Mouse (Mus musculus): ENCODE results near the gene Vmn2r28.
"Not testable (repeated sequence)": the region's sequence is repeated elsewhere in the genome, so short reads cannot be mapped to it uniquely, and the experiment has no call there.

Gene Vmn2r28

DNA sequence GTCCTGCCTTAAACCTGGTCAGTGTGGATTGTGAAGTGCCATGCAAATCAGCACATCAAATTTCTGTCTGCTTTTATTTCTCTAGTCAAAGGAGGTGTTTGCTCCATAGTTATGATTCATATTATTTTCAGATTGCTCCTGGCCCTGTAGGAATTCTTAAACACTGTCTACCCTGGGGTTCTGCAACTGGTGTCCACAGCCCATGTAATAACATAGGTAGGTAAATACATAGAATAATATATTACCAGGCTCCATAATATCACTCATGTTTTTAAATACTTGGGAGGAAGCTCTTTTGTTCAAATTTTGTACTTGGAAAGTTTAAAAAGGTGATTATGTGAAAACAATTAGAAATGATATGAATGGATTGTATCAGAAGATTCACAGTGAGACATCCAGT lies at the start of gene Vmn2r28:
TSS of gene Vmn2r28 (minus strand) at position 101 of the 400 bp plus-strand sequence.
- DNase-seq (ENCODE audit: low spot score), result not testable (repeated sequence)

DNA sequence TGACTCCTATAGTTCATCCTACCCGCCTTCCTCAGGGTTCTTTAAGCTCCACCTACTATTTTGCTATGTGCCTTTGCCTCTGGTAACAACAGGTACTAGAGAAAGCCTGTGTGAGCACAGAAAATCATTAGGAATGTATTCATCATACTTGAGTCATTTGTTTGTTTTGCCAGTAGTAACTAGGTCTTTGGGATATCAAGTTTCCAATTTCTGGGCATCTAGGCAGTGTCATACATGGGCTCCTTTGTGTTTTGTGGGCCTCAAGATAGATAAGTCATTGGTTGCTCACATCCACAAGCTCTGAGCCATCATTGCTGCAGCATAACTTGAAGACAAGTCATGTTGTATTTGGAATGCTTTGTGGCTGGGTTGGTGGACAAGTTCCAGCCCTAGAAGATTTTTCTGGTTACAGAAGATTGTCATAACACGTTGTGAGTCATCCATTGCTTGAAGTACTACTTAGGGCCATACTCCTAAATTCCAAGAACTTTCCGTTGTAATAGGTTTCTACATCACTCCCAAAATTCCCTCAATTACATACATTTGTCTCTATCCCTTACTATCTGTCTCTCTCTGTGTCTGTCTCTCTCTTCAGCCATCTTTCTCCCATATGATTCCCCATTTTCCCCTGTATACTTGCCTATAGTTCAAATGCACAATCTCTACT lies 47.1 kb upstream of the Vmn2r28 start:
- DNase-seq (ENCODE audit: low spot score), result not testable (repeated sequence)

DNA sequence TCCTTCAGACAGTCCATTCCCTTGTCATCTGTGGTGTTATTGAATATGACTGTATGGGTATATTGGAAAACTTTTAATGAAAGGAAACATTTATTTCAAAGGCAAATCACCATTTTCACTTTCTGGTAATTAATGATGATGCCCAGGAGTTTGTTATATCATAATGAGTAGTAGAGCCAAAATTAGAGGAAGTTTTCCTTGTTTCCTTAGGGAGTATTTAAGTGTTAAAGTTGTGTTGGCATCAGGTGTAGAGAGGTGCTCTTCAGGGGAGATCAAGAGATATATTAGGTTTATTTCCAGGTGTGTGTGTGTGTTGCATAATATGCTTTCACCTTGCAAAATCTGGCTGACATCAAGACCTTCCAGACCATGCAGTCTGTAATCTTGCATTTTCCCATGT lies 37.1 kb downstream of the Vmn2r28 start, which contains the start of gene Vmn1r59:
TSS of gene Vmn1r59 (minus strand) at position 101 of the 400 bp plus-strand sequence.
- DNase-seq (ENCODE audit: low spot score), result no peak

DNA sequence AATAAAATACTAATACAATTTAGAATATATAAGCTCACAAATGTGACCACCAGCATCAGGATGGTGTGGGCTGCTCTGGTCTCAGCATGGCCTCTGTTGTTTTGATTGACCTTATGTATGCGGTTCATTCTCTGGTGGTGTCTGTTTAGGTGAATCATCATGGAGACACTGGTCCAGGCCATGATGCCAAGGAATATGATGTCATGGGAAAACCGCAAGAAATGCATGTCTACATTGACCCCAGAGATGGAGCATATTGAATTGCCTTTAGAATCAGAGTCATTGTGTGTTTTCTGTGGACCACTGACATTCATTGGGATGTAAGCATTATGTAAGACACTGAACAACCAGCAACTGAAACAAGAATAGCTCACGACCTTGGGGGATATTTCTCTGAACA lies 39.7 kb downstream of the Vmn2r28 start:
- not testable (repeated sequence) for DNase-seq (ENCODE audit: low spot score)

DNA sequence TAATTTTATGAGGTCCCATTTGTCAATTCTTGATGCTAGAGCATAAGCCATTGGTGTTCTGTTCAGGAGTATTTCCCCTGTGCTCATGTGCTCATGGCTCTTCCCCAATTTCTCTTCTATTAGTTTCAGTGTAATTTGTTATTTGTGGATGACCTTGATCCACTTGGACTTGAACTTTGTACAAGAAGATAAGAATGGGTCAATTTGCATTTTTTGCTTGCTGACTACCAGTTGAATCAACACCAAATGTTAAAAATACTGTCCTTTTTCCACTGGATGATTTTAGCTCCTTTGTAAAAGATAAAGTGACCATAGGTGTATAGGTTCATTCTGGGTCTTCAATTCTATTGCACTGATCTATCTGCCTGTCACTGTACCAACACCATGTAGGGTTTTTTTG lies 45.1 kb downstream of the Vmn2r28 start:
- no peak for DNase-seq (ENCODE audit: low spot score)

Measured in urinary bladder, postnatal 10 days (tissue).